In the genomic region with DNA sequence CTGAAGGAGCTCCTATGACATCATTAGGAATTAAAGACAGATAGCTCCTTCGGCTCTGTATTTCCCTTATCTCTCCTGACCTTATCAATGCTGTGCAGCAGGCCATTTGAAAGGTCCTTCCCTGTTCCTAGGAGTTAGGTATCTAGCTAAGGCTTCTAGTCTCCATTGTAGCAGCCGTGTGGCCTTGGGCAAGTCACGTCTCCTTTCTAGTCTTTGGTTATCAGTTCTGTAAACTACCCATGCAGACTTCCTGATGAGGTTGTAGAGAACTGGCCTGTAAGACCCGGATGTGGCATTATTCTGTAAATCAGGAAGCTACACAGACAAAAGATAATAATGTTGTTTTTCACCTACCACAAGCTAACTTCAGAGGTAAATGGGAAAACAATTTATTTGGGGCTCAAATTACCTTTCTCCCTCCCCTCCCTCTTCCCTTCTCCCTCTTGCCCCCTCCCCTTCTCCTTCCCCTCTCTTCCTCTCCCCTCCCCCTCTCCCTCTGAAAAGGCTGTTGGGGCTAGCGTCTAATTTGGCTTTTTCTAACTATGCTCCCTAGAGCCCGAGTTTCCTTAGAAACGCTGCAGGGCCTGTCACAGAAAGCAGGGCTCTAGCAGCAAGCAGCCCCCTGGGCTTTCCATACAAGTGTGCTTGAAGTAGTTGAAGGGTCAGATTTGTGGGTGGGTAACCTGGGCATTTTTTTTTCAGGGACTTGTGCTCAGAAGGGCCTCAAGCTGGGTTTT, we compare ENCODE assay signal across 8 mouse cellular contexts. TPM values are rescaled to one million over a fixed set of nuclear protein-coding genes. Genes with fewer than 3 reads are reported as not detected.
DNase-seq lines count a peak whose midpoint lies in the region; ATAC-seq and TF ChIP-seq lines count a peak whose summit lies in the region.

No protein-coding gene starts in this region.

- in situ Hi-C loops in CH12.LX (cut with MboI; ENCODE audit: low pct_ligation_motif_present, low pct_unique_long_range_greater_than_20kb, low sequenced_read_pairs) = no loop called here

- peak; percentile 79 for DNase-seq in A20 (ENCODE audit: low read depth, low spot score)
- DNase-seq in CH12.LX (ENCODE audit: extremely low read depth) = peak; percentile 58
- DNase-seq in embryonic facial prominence, embryonic 14.5 days (ENCODE audit: low spot score) = peak; percentile 24
- no peak for DNase-seq in cerebellum, adult 9-10 months
- DNase-seq in right cerebral cortex, postnatal 4 days = no peak
- DNase-seq in layer of hippocampus, adult 18-20 months (ENCODE audit: low spot score in 2 of 2) = no peak
- no peak for DNase-seq in heart, adult 8-10 months (ENCODE audit: low spot score)

- H3K4me1 ChIP-seq in CH12.LX (ENCODE audit: control insufficient read depth in 1 of 2, insufficient read depth in 2 of 2) = peaks cover 24 to 52% of the 10 kb centered on the region in 2 experiments
- no peaks in the 10 kb centered on the region; the same call in 1 of the 2 replicates for H3K4me1 ChIP-seq in embryonic facial prominence, embryonic 14.5 days (ENCODE audit: control insufficient read depth, insufficient read depth, low read length)
- peaks cover 33% of the 10 kb centered on the region for H3K4me1 ChIP-seq in liver, embryonic 16.5 days (ENCODE audit: control insufficient read depth, low read depth, low read length)

- peak overlapping the region; percentile 99 for H3K27ac ChIP-seq in CH12.LX (ENCODE audit: insufficient read depth, low read depth)
- H3K27ac ChIP-seq in embryonic facial prominence, embryonic 14.5 days (replicated peaks; ENCODE audit: low read depth, low read length) = no peak overlapping the region
- peak overlapping the region; percentile 81 for H3K27ac ChIP-seq in liver, embryonic 16.5 days (ENCODE audit: low read length)

- no peaks in the 10 kb centered on the region for H3K9me3 ChIP-seq in CH12.LX (replicated peaks; ENCODE audit: low read length)
- no peaks in the 10 kb centered on the region for H3K9me3 ChIP-seq in embryonic facial prominence, embryonic 14.5 days (ENCODE audit: control insufficient read depth, low read length)
- no peaks in the 10 kb centered on the region for H3K9me3 ChIP-seq in liver, embryonic 16.5 days (replicated peaks; ENCODE audit: control insufficient read depth, low read length)

- H3K4me2 ChIP-seq in CH12.LX (ENCODE audit: insufficient read depth, low read depth, poor library complexity, severe bottlenecking) = peak overlapping the region; percentile 68; the same call in 1 of the 2 replicates
- H3K4me2 ChIP-seq in embryonic facial prominence, embryonic 14.5 days (ENCODE audit: low read depth, low read length) = no peak overlapping the region
- peak overlapping the region; percentile 38 for H3K4me2 ChIP-seq in liver, embryonic 16.5 days (ENCODE audit: low read depth, low read length)

- 0 out of 2 replicates have a peak, but pooled peaks have one; percentile 37 for TF ChIP-seq EP300 in CH12.LX (IDR thresholded peaks at IDR 0.05; ENCODE audit: low read length)

- peak overlapping the region; percentile 83 for H3K9ac ChIP-seq in CH12.LX (ENCODE audit: insufficient read depth, low read depth)
- no peak overlapping the region for H3K9ac ChIP-seq in embryonic facial prominence, embryonic 14.5 days (ENCODE audit: low read depth, low read length)
- no peak overlapping the region; the same call in 1 of the 2 replicates for H3K9ac ChIP-seq in liver, embryonic 16.5 days (ENCODE audit: low read depth, low read length)

- dilution Hi-C loops in CH12.LX (cut with MboI; ENCODE audit: extremely low pct_ligation_motif_present, extremely low pct_unique_long_range_greater_than_20kb, low sequenced_read_pairs) = no loop called here

- TF ChIP-seq RAD21 in CH12.LX (IDR thresholded peaks at IDR 0.05; ENCODE audit: low read depth, low read length) = no peak

- no peak for TF ChIP-seq CTCF in CH12.LX (conservative IDR thresholded peaks at IDR 0.05 in 1 of 2, IDR thresholded peaks at IDR 0.05 in 1 of 2; ENCODE audit: low read depth in 2 of 2, low read length in 2 of 2)

- ATAC-seq in embryonic facial prominence, embryonic 14.5 days (ENCODE audit: low read depth) = no peak
- ATAC-seq in liver, embryonic 16.5 days (ENCODE audit: low read depth) = peak; percentile 90

- H3K4me3 ChIP-seq in CH12.LX (replicated peaks in 1 of 3; ENCODE audit: low read depth in 2 of 3, low read length in 2 of 3, poor library complexity in 1 of 3) = peak overlapping the region in 1 of 3 experiments; percentile 34
- H3K4me3 ChIP-seq in embryonic facial prominence, embryonic 14.5 days (ENCODE audit: low read depth, low read length) = no peak overlapping the region
- no peak overlapping the region for H3K4me3 ChIP-seq in liver, embryonic 16.5 days (ENCODE audit: low read depth, low read length)

- WGBS in embryonic facial prominence, embryonic 14.5 days = 44% methylated on average over 7 of the region's 7 CpGs
- WGBS in liver, embryonic 16.5 days (ENCODE audit: insufficient replicate concordance) = 22% methylated on average over 7 of the region's 7 CpGs

- H3K27me3 ChIP-seq in CH12.LX (replicated peaks) = no peaks in the 10 kb centered on the region
- no peaks in the 10 kb centered on the region for H3K27me3 ChIP-seq in embryonic facial prominence, embryonic 14.5 days (replicated peaks; ENCODE audit: control insufficient read depth, insufficient read depth, low read length)
- H3K27me3 ChIP-seq in liver, embryonic 16.5 days (ENCODE audit: control insufficient read depth, insufficient read depth, low read depth, low read length) = no peaks in the 10 kb centered on the region

- H3K79me2 ChIP-seq in CH12.LX (replicated peaks; ENCODE audit: control insufficient read depth, extremely low read depth, insufficient read depth, poor library complexity, severe bottlenecking) = no peaks in the 10 kb centered on the region

- no peaks in the 10 kb centered on the region for H3K36me3 ChIP-seq in CH12.LX (replicated peaks in 1 of 2; ENCODE audit: control insufficient read depth in 1 of 2, insufficient read depth in 1 of 2, low read length in 1 of 2)
- H3K36me3 ChIP-seq in embryonic facial prominence, embryonic 14.5 days (ENCODE audit: control insufficient read depth, insufficient read depth, low read length) = no peaks in the 10 kb centered on the region
- no peaks in the 10 kb centered on the region for H3K36me3 ChIP-seq in liver, embryonic 16.5 days (ENCODE audit: control insufficient read depth, insufficient read depth)

- no peak for TF ChIP-seq POLR2A in CH12.LX (IDR thresholded peaks at IDR 0.05; ENCODE audit: low read depth, low read length)

TF ChIP-seq in CH12.LX, 34 proteins besides CTCF, POLR2A, EP300 and RAD21:
- TF ChIP-seq USF2 (conservative IDR thresholded peaks at IDR 0.05; ENCODE audit: low read depth, low read length) (no peak), ZNF384 (IDR thresholded peaks at IDR 0.05; ENCODE audit: low read depth, low read length) (no peak), BHLHE40 (IDR thresholded peaks at IDR 0.05; ENCODE audit: low read depth, low read length) (peak; percentile 45), MAZ (IDR thresholded peaks at IDR 0.05; ENCODE audit: low read depth, low read length) (peak; percentile 75; the same call in 1 of the 2 replicates), CHD1 (IDR thresholded peaks at IDR 0.05; ENCODE audit: low read depth, low read length) (no peak), ETS1 (conservative IDR thresholded peaks at IDR 0.05; ENCODE audit: low read depth, low read length) (peak; percentile 34; the same call in 1 of the 2 replicates), UBTF (IDR thresholded peaks at IDR 0.05; ENCODE audit: low read depth, low read length) (no peak), RCOR1 (conservative IDR thresholded peaks at IDR 0.05; ENCODE audit: low read depth, low read length) (no peak), TBP (conservative IDR thresholded peaks at IDR 0.05; ENCODE audit: low read depth, low read length) (0 out of 2 replicates have a peak, but pooled peaks have one; percentile 41), ZC3H11A (IDR thresholded peaks at IDR 0.05; ENCODE audit: low read depth, low read length) (no peak), USF1 (IDR thresholded peaks at IDR 0.05; ENCODE audit: low read depth, low read length) (no peak), NELFE (IDR thresholded peaks at IDR 0.05; ENCODE audit: low read depth, low read length) (no peak), CHD2 (IDR thresholded peaks at IDR 0.05; ENCODE audit: low read length) (peak; percentile 72; the same call in 1 of the 2 replicates), TCF12 (IDR thresholded peaks at IDR 0.05; ENCODE audit: low read depth, low read length) (0 out of 2 replicates have a peak, but pooled peaks have one; percentile 39), HCFC1 (IDR thresholded peaks at IDR 0.05; ENCODE audit: low read depth, low read length) (no peak), MYC (IDR thresholded peaks at IDR 0.05; ENCODE audit: low read depth, low read length) (0 out of 2 replicates have a peak, but pooled peaks have one; percentile 42), ELF1 (IDR thresholded peaks at IDR 0.05; ENCODE audit: low read depth, low read length) (peak; percentile 74), SMC3 (IDR thresholded peaks at IDR 0.05; ENCODE audit: low read depth, low read length) (no peak), MAFK (IDR thresholded peaks at IDR 0.05; ENCODE audit: insufficient replicate concordance, low read length) (no peak), GABPA (IDR thresholded peaks at IDR 0.05; ENCODE audit: insufficient replicate concordance, low read depth, low read length) (no peak)
TF ChIP-seq in CH12.LX: peak in this region for 8.

RNA-seq across cellular contexts. Expression of a gene that starts 7.5 kb away (rescaled TPM):
- total RNA-seq in CH12.LX (2012; rRNA removed) (88.9 and 96.3 TPM in 2 replicates), CH12.LX (2014; rRNA removed) (138 and 148 TPM in 2 replicates)
- 87.6 and 90.9 TPM in 2 replicates for polyA plus RNA-seq in CH12.LX (2012; ENCODE audit: insufficient read length, low read depth)
- polyA plus RNA-seq in embryonic facial prominence, embryonic 14.5 days (2014; fragmentation: Nextera tagmentation; extraction: Ambion mirVana) = 4.6 and 4.8 TPM in 2 replicates
- 9.6 and 9.7 TPM in 2 replicates for polyA plus RNA-seq in liver, embryonic 16.5 days (2015; fragmentation: Nextera tagmentation; extraction: Ambion mirVana)
- 1 to 10 TPM in 1 of 2 experiments, under 1 TPM in 1; 0.81 to 1.4 TPM for total RNA-seq in layer of hippocampus, adult 18-20 months (2021)
- total RNA-seq in heart, adult 8-10 months (2022) = 1 to 10 TPM in 1 of 4 experiments, under 1 TPM in 3; 0.41 to 1.8 (median 0.76) TPM

RNA-seq across cellular contexts. Expression of a gene that starts 30.2 kb away (rescaled TPM):
- total RNA-seq in CH12.LX (2012; rRNA removed) = 0.04 and 0.08 TPM in 2 replicates
- 0.05 and 0.09 TPM in 2 replicates for total RNA-seq in CH12.LX (2014; rRNA removed)
- polyA plus RNA-seq in CH12.LX (2012; ENCODE audit: insufficient read length, low read depth) = 0.07 and 0.14 TPM in 2 replicates
- 4.6 and 5.8 TPM in 2 replicates for polyA plus RNA-seq in embryonic facial prominence, embryonic 14.5 days (2014; fragmentation: Nextera tagmentation; extraction: Ambion mirVana)
- 0.04 TPM in 1 of 2 replicates, not detected in the other for polyA plus RNA-seq in liver, embryonic 16.5 days (2015; fragmentation: Nextera tagmentation; extraction: Ambion mirVana)
- under 1 TPM; 0.50 to 0.89 TPM for total RNA-seq in layer of hippocampus, adult 18-20 months (2021)
- total RNA-seq in heart, adult 8-10 months (2022) = 1 to 10 TPM; 1.6 to 4.1 (median 2.6) TPM

Comparison
In these comparisons a context has a peak if more than half of its experiments do, and no peak if none do; other contexts are left out.
1. DNase-seq: peak in A20 (single experiment), CH12.LX (single experiment) and embryonic facial prominence, embryonic 14.5 days (single experiment); none in cerebellum, adult 9-10 months (single experiment), right cerebral cortex, postnatal 4 days (single experiment), layer of hippocampus, adult 18-20 months (0 of 2) and heart, adult 8-10 months (single experiment).
2. RNA of a gene that starts 7.5 kb away (total RNA-seq): 88.9 to 148 TPM in CH12.LX; 0.81 to 1.4 TPM in layer of hippocampus, adult 18-20 months and 0.41 to 1.8 TPM in heart, adult 8-10 months; every median in the first group is over 10 times any median in the second.